In the genomic region with DNA sequence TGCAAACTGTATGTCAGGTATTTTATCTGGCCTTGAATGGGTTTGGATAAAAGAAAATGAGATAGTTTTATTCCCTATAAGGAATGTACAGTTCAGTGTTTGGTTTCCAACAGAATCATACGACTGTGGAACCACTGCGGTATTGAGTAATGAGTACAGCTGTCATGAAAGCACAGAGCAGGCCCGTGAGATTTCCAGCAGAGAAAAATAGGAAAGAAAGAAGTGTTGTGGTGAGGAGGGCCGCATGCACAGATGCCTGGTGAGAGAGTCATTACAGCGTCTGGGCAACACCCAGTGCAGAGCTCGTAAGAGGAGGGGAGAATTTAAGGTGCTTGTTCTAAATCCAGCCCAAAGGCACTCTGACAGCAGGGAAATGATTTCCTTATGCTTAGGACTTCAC, we compare ENCODE assay signal across 5 mouse cellular contexts.
"Had no signal": no experiment of that assay in that cellular context is flagged by ENCODE, and none has a peak within 500 bp of the region (broad histone marks: within the 10 kb centered on the region; RNA-seq: fewer than 3 reads in every experiment).

No protein-coding gene starts in this region.

- H3K4me3 ChIP-seq: left cerebral cortex, adult 2 months; limb, embryonic 12.5 days; midbrain, embryonic 12.5 days; neural tube, embryonic 15.5 days had no signal

- H3K9me3 ChIP-seq: limb, embryonic 12.5 days; midbrain, embryonic 12.5 days; neural tube, embryonic 15.5 days had no signal

- H3K27ac ChIP-seq: limb, embryonic 12.5 days; liver, embryonic 14.5 days; midbrain, embryonic 12.5 days; neural tube, embryonic 15.5 days had no signal

- H3K9ac ChIP-seq: limb, embryonic 12.5 days; liver, embryonic 14.5 days; midbrain, embryonic 12.5 days; neural tube, embryonic 15.5 days had no signal

- H3K4me1 ChIP-seq: limb, embryonic 12.5 days had no signal

- H3K27me3 ChIP-seq: limb, embryonic 12.5 days; midbrain, embryonic 12.5 days; neural tube, embryonic 15.5 days had no signal

- H3K4me2 ChIP-seq: limb, embryonic 12.5 days; midbrain, embryonic 12.5 days; neural tube, embryonic 15.5 days had no signal
